Mouse (Mus musculus): ENCODE results near the gene Pde4b.

DNA sequence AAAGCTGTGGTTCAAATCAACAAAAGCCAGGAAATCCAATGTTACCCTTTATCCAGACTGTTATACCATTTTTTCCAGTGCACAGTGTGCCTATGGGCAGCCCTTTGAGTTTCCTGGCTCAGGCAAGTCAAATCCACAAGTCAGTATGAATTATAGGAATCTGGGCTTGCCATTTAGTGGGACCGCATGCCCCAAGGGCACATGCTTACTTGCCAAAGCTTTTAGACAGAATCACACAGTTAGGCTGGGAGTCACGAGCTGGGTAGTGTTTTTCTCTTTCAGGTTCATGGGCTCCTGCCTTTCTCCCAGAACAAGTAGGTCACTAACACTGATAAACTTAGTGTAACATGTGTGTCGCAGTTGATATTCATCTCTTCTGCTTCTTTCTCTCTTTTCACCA, 409.9 kb downstream of the Pde4b start:
- no peak for TF ChIP-seq CTCF (IDR thresholded peaks at IDR 0.05)
- no peak for TF ChIP-seq EP300 (IDR thresholded peaks at IDR 0.05)

Data from lung, postnatal 0 days (tissue).